Mouse (Mus musculus): ENCODE measurements at regions not wholly inside any gene's neighbourhood (a gene's known extent, or its start where the extent isn't known, plus 50 kb on each side); places are given as distances from the start of the nearest gene placed in this dataset.
A peak's percentile ranks its signal among the peaks of the same experiment; 100 is the strongest.

DNA sequence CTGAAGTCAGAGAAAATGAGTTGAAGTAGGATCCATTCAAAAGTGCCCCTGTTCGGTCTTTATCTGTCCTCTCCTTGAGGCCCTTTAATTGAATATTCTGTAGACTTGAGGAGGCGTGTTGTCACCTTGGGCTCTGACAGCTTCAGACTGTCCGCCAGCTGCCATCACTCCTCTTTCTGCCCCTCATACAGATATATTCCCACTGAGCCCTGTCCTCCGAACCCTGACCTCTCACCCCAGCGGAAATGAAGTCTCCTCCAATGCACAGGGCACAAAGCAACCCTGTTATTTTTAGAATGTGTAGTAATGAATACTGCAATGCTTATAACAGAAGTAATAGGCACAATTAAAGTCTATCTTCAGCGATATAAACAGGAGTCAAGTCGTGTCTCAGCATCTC is 117.4 kb upstream of the Gm14444 start:
- no peak for DNase-seq (ENCODE audit: low spot score)

GRCm38 (mm10) chr2:174897424-174897823 is 112.6 kb upstream of the Gm14444 start:
- peak; percentile 38 for DNase-seq (ENCODE audit: low spot score)

GRCm38 (mm10) chr2:174899940-174900670 is 109.9 kb upstream of the Gm14444 start:
- no peak for DNase-seq (ENCODE audit: low spot score)

- peak; percentile 32 for DNase-seq (ENCODE audit: low spot score)
Observed at GRCm38 (mm10) chr2:174900671-174900991, 109.4 kb upstream of the Gm14444 start.

DNA sequence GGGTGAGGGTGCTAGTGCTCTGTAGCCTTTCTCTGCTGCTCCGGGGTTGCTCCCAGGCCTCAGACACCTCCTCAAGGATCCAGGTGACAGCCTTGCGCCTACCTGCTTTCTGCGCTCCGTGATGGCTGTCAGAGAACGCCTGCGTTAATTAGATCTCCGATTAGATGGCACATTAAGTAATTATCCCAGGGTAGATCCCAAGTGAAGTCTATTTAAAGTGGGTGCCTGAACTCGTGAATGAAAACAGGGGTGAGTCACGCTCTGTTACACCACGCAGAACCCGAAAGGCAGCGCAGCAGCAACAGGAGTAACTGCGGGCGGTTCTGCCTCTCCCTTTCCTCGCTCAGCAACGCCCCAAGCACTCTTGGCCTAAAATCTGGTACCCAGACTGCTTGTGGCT is 108.2 kb upstream of the Gm14444 start:
- no peak for DNase-seq (ENCODE audit: low spot score)

- no peak for DNase-seq (ENCODE audit: low spot score)
Observed at GRCm38 (mm10) chr2:174903627-174904026, 106.4 kb upstream of the Gm14444 start.

DNA sequence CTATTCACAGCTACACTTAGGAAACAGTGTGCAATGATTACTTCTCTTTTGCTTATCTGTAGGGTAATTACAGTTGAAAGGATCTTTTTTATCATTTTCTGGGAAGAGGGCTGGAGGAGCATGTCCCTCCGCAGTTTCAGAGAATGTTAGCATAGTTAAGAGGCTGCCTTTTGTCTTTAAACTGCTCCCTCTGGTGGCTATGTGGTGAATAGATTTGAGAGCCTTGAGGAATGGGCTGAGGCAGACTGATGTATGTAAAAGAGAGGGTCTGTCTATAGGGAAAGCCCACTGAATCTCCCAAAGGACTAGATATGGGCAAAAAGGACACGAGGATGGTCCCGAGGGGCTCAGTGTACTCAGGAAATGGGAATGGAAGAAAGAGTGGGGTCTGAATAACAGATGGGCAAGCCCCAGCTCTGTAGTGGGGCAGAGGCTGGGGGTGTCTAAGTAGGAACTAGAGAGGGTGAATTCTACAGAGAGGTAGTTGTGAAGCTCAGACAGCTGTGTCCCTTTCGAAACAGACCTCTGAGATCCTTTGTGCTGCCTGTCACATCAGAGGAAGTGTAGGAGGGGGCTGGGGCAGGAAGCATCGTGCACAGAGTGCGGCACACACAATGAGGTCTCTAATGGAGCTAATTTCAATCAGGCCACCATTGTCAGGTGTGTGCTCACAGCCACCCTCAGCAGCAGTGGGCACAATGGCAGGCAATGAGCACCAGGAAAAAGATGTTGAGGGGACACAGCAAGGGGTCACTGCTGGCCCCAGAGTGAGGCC is 104.0 kb upstream of the Gm14444 start:
- DNase-seq (ENCODE audit: low spot score) = peak; percentile 43

DNA sequence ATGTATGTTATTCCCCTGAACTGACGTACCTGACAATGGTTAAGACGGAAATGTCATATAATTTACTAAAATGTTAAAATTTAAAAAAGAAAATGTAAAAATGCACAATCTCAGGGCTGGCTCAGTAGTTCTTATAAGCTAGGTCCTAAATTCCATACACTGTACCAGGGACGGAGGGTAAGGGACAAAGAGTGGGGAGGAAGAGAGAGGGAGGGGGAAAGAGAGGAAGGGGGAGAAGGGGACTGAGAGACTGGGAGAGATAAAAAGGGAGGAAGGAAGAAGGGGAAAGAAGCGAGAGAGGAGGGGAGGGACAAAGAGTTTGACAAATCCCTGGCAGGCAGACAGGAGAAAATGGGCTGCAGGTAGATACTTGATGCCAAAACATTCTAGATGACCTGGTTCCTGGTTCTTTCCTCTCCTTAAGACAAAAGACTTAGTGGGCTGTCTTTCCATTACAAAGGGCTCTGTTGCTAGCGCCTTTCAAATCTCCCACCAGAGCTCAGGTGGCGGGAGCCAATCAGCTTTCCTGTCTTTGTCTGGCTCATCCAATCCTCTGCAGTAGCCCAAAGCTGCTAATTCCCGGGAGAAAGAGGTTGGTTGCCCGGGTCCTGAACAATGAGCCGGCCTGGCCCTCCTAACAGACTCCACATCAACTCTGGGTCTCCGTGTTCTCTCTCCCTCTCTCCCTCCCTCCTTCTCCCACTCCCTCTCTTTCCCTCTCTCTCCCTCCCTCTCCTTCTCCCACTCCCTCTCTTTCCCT is 92.7 kb upstream of the Gm14444 start:
- peak; percentile 32 for DNase-seq (ENCODE audit: low spot score)

- no peak for DNase-seq (ENCODE audit: low spot score)
Observed at GRCm38 (mm10) chr2:174917975-174918374, 92.1 kb upstream of the Gm14444 start.

GRCm38 (mm10) chr2:174922208-174922607 is 87.8 kb upstream of the Gm14444 start:
- no peak for DNase-seq (ENCODE audit: low spot score)

- no peak for DNase-seq (ENCODE audit: low spot score)
Observed at GRCm38 (mm10) chr2:174929718-174930117, 80.3 kb upstream of the Gm14444 start.

DNA sequence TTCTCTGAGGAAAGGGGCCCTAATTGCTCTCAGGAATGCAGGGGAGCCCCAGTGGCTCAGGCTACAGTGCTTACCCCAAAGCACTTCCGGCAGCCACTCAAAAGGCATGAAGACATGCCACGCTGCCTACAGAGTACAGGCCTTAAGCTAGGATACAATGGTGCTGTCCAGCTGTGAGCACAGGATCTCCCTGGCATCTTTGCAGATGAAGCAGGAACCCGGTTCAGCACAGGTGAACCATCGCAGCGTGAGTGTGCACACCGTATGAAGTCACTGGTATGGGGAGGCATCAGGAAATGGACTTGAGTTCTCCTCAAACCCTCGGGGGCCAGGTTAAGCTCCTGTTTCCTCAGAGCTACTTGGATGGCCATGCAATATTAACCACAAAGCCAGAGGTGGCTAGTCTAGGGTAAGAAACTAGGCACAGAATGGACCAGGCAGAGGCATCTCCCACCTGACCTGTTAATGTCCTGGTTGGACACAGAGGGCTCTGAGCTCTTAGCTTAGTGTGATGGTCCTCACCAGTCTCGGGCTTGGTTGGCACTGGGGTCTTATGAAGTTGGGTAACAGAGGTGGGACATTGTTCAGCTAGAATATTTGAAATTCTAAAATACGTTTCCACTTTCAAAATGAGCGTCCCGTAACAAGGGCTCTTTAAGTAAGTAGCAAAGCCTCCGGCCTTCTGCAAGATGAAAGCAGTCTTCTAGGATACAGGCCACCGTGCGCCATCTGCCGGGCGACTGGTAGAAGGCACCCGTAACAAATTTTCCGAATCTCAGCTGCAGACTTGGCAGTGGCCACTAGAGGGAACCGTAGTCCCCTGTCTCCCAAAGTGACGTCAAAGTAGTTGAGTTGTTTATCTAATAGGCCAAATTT is 77.7 kb upstream of the Gm14444 start:
- DNase-seq (ENCODE audit: low spot score) = peak; percentile 67

DNA sequence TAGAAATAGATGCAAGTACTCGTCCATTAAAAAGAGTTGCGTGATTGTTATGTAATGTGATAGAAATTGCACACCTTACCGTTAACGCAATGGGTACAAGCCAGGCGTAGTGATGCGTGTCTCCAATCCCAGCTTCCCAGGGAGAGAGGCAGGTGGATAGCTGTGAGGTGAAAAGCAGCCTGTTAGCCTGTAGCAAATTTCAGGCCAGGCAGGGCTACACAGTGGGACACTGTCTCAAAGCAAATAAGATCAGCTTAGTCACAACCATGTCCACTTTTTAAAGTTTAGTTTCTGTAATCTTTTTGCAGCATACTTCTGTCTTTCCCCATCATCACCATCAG is 77.1 kb upstream of the Gm14444 start:
- DNase-seq (ENCODE audit: low spot score) = no peak

- no peak for DNase-seq (ENCODE audit: low spot score)
Observed at GRCm38 (mm10) chr2:174936665-174937064, 73.4 kb upstream of the Gm14444 start.

DNA sequence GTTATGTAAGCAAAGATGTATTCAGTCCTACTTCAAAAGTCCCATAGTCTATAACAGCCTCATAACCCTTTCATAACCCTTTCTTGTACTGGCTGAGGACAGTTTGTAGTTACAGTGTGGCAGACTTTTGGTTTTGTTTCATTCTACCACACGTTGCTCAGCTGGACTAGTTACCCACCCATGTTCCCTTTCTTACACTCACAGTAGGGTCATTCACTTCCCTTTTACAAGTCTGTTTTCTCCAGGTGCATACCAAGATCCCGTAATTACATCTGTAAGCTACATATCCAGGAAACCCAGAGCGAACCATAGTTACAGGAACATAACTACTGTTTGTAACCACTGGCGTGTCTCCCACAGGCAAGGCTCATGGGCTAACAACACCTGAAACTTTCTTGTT is 72.1 kb upstream of the Gm14444 start:
- no peak for DNase-seq (ENCODE audit: low spot score)

DNA sequence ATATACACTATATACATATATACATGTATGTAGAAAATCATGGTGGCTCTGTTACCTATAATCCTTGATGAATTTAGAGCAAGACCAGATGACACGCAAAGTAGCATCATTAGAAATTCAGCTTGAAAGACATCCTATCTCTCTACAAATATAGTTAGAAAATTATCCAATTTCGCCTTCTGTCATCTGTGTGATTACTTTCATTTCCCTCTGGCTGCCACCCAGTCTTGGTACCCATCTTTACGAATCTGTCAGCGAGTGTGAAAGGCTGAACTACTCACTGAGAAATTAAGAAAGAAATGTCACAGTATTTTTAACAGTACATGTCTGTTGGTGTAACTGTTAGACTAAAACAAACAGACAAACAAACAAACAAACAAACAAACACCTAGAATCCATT is 67.8 kb upstream of the Gm14444 start:
- no peak for DNase-seq (ENCODE audit: low spot score)

DNA sequence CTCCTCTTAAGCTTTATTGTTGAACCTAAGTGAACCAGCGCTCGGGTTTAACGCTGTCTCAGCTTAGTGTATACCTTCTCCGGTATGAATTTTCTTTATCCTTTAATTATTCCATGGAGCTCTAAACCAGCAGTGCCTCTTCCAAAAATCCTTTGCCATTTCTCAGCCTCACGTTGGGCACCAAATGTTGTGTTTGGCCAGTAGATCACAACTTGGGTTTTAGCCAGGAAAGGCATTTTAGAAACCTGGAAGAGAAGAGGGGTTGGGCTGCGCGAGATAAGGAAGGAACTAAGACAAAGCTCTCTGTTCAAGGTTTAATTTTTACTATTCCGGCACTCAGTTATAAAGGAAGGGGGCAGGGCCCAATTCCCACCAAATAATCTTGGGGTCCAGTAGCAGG is 61.9 kb upstream of the Gm14444 start:
- DNase-seq (ENCODE audit: low spot score) = no peak
